Mouse (Mus musculus) neural tube, embryonic 13.5 days (tissue): ENCODE data around the gene Xylt1. TPM values are rescaled to one million over a fixed set of nuclear protein-coding genes. Genes with fewer than 3 reads are reported as not detected.

ENCODE experiments used
- ATAC-seq: fragments of 200-750 bp; cut with Nextera tagmentation; 2 replicates; pipeline ENCODE4 v1.8.0; 2017; ENCODE audit warnings: low read depth, mild to moderate bottlenecking, moderate TSS enrichment, moderate library complexity
- H3K27ac ChIP-seq: fragments of 300-500 bp; sonication (generic); replicated peaks from 2 replicates; pipeline ENCODE4 v1.5.1; 2015; ENCODE audit warnings: moderate library complexity, mild to moderate bottlenecking, inconsistent platforms
- H3K27me3 ChIP-seq: fragments of 300-500 bp; sonication (generic); 2 replicates; pipeline ENCODE4 v1.6.1; 2015; ENCODE audit warnings: mild to moderate bottlenecking, inconsistent platforms
- H3K36me3 ChIP-seq: fragments of 300-500 bp; sonication (generic); 2 replicates; pipeline ENCODE4 v1.6.1; 2015; ENCODE audit warnings: mild to moderate bottlenecking, inconsistent platforms
- H3K4me1 ChIP-seq: fragments of 300-500 bp; sonication (generic); replicated peaks from 2 replicates; pipeline ENCODE4 v1.6.1; 2015; ENCODE audit warnings: inconsistent platforms
- H3K4me2 ChIP-seq: fragments of 300-500 bp; sonication (generic); 2 replicates; pipeline ENCODE4 v1.6.1; 2015; ENCODE audit warnings: inconsistent platforms, mild to moderate bottlenecking, moderate library complexity
- H3K4me3 ChIP-seq: fragments of 300-500 bp; sonication (generic); 2 replicates; pipeline ENCODE4 v1.5.1; 2015; ENCODE audit warnings: mild to moderate bottlenecking, inconsistent platforms
- H3K9ac ChIP-seq: fragments of 300-500 bp; sonication (generic); 2 replicates; pipeline ENCODE4 v1.6.1; 2015; ENCODE audit warnings: moderate library complexity, mild to moderate bottlenecking, inconsistent platforms
- H3K9me3 ChIP-seq: fragments of 300-500 bp; sonication (generic); 2 replicates; pipeline ENCODE4 v1.6.1; 2016; ENCODE audit warnings: inconsistent platforms
- WGBS: fragments of 180-500 bp; shearing (Covaris S2); methylation state at CpG from one replicate; pipeline ENCODE4 v1.1.7; 2015; 5-methylcytosine and 5-hydroxymethylcytosine counted together
- polyA plus RNA-seq: library from polyadenylated mRNA; unstranded; fragments of >200 nt; fragmentation: Nextera tagmentation; extraction: Ambion mirVana; gene quantifications from 2 replicates; pipeline ENCODE4 v1.2.1, GENCODE M21; 2015

Gene Xylt1
- polyA plus RNA-seq, 1 experiment from 2014 or later: 1.9 TPM

DNA sequence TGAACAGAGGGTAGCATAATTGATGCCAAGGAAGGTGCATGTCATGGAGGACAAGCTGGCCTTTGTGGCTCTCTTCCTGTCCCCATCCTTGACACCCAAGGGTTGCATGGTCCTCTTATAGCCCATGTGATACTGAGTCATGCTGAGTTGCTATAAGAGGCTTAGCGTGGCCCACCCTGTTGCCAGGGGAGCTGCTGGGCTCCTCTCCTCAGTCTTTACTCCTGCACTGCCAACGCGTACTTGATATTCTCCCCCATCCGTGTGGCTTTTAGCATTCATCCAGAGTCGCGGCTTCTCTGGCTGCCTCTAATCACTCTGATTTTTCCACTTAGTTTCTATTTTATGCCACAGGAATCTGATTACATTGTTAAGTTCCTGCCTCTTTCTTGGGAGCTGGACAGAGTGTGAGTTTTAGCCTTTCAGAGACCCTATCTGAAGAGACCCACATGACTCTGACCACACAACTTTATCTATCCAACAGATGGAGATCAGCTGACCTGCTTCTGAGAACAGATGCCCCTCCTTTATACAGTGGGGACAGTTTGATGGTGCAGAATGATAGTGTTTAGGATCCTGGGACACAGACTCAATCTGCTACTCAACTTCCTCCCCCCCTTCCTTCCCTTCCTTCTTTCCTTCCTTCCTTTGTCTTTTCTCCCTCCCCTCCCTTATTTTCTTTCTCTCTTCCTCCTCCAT is 206.6 kb downstream of the Xylt1 start:
- H3K36me3 ChIP-seq: no peaks in the 10 kb centered on the region
- H3K9me3 ChIP-seq: no peaks in the 10 kb centered on the region
- H3K4me1 ChIP-seq: peaks cover 9% of the 10 kb centered on the region; the same call in 1 of the 2 replicates
- WGBS: 70% methylated on average over 6 of the region's 6 CpGs
- no peak overlapping the region for H3K4me3 ChIP-seq
- H3K27ac ChIP-seq: no peak overlapping the region
- H3K4me2 ChIP-seq: no peak overlapping the region
- ATAC-seq: no peak
- no peaks in the 10 kb centered on the region for H3K27me3 ChIP-seq
- H3K9ac ChIP-seq: no peak overlapping the region

- Histone ChIP-seq H3K9ac (no peak overlapping the region), H3K9me3 (no peaks in the 10 kb centered on the region), H3K36me3 (no peaks in the 10 kb centered on the region), H3K4me3 (no peak overlapping the region), H3K27me3 (no peaks in the 10 kb centered on the region), H3K27ac (no peak overlapping the region), H3K4me2 (no peak overlapping the region), H3K4me1 (peaks cover 9% of the 10 kb centered on the region; the same call in 1 of the 2 replicates)
- WGBS: 60% methylated on average over 1 of the region's 1 CpGs
- ATAC-seq: no peak
Measured at GRCm38 (mm10) chr7:117588426-117588825, 207.6 kb downstream of the Xylt1 start.

DNA sequence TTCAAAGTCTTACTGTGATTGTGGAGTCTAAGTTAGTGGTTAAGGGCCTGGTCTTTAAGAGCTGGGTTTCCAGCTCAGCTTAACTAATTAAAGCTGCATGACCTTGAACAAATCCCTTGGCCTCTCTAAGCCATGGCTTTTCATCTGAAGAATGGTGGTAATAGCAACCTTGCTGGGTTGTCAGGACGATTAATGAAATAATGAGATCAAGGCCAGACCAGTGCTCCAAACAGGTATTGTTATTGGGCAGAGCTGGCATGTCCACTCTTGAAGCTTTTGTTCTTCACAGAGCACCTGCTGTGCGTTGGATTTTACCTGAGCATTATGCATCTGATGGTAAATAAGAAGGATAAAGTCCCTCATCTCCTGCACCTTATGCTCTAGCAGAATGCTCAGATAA is 208.6 kb downstream of the Xylt1 start:
- H3K4me2 ChIP-seq: no peak overlapping the region
- H3K9me3 ChIP-seq: no peaks in the 10 kb centered on the region
- WGBS: 88% methylated on average over 2 of the region's 2 CpGs
- H3K4me3 ChIP-seq: no peak overlapping the region
- no peak overlapping the region for H3K27ac ChIP-seq
- ATAC-seq: no peak
- H3K4me1 ChIP-seq: peaks cover 9% of the 10 kb centered on the region; the same call in 1 of the 2 replicates
- no peak overlapping the region for H3K9ac ChIP-seq
- H3K36me3 ChIP-seq: no peaks in the 10 kb centered on the region
- H3K27me3 ChIP-seq: no peaks in the 10 kb centered on the region

DNA sequence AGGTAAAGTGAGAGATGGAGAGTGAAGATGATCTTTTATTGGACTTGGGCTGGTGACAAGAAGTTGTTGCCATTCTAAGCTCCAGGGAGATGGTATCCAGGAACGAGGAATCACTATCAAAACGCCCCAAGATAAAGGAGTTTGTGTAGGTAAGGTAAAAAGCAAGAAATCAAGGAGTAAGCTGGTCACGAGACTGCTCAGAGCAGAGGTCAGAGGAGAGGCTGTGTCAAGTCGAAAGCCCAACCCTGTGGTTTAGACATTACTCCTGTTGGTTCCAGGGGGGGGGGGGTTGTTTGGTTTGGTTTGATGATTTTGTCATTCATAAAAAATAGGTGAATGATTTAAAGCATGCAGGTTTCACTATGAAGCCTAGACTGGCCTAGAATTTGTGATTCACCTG is 209.0 kb downstream of the Xylt1 start:
- Histone ChIP-seq H3K27ac (no peak overlapping the region), H3K9me3 (no peaks in the 10 kb centered on the region), H3K9ac (no peak overlapping the region), H3K36me3 (no peaks in the 10 kb centered on the region), H3K4me2 (no peak overlapping the region), H3K4me3 (no peak overlapping the region), H3K4me1 (peaks cover 9% of the 10 kb centered on the region; the same call in 1 of the 2 replicates), H3K27me3 (no peaks in the 10 kb centered on the region)
- no peak for ATAC-seq
- 93% methylated on average over 4 of the region's 4 CpGs for WGBS

- ATAC-seq: no peak
Measured at GRCm38 (mm10) chr7:117594191-117594590, 213.4 kb downstream of the Xylt1 start.

DNA sequence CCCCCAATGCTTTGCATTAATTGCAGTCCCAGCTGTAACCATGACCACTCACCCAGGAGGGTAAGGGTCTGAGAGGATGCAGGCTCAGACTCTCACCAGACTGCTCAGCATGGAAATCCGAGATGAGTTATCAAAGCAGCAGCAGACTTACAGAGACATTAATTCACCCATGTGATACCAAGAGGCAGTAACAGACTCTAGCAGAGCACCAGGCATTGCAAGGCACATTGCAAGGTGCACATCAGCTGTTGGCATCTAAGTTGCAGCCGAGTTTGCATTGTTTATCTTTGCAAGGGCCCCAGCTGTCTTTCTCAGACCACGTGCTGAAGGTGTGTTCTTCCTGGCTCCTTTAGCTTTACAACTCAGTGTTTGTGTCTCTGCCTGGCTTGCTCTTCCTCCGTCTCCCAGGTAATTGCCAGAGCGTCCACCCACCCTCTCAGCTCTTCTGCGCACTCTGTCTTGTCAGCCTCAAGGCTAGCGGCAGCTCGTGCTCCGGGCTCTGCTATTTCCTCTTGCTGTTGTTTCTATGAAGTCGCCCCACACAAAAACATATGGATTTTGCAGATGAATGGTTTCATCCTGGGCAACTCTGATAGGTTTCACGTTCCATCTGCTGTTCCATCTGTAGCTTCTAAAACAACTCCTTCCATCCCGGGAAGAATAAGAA is 214.4 kb downstream of the Xylt1 start:
- Histone ChIP-seq H3K9me3 (no peaks in the 10 kb centered on the region), H3K27me3 (no peaks in the 10 kb centered on the region), H3K4me3 (no peak overlapping the region), H3K27ac (no peak overlapping the region), H3K36me3 (no peaks in the 10 kb centered on the region), H3K4me1 (peaks cover 4% of the 10 kb centered on the region; the same call in 1 of the 2 replicates), H3K9ac (no peak overlapping the region), H3K4me2 (no peak overlapping the region)
- WGBS: 81% methylated on average over 12 of the region's 12 CpGs
- ATAC-seq: no peak

More at GRCm38 (mm10) chr7:117594191-117594590, 213.4 kb downstream of the Xylt1 start:
- Histone ChIP-seq H3K4me1 (no peaks in the 10 kb centered on the region), H3K27me3 (no peaks in the 10 kb centered on the region), H3K4me2 (no peak overlapping the region), H3K27ac (no peak overlapping the region), H3K9me3 (no peaks in the 10 kb centered on the region), H3K4me3 (no peak overlapping the region), H3K9ac (no peak overlapping the region), H3K36me3 (no peaks in the 10 kb centered on the region)
- WGBS: 95% methylated on average over 2 of the region's 2 CpGs

DNA sequence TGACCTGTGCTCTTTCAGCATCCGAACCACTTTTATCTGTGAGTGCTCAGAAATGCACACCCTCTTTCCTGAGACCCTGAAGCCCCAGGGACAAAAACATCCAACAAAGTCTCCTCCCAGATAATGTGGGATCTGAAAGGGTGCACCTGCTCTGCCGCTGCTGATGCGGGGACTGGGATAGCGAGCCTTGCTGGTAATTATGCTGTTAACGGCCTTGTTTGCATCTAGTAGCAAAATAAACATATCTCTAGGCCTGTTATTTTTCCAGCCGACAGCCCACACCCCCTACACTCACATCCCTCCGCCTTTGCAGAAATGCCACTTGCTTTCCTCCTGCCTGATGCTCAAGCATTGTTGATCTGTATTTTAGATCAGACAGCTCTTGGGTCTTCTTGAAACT is 219.7 kb downstream of the Xylt1 start:
- ATAC-seq: no peak
- Histone ChIP-seq H3K9me3 (no peaks in the 10 kb centered on the region), H3K27ac (no peak overlapping the region), H3K36me3 (no peaks in the 10 kb centered on the region), H3K9ac (no peak overlapping the region), H3K27me3 (no peaks in the 10 kb centered on the region), H3K4me3 (no peak overlapping the region), H3K4me1 (peaks cover 12% of the 10 kb centered on the region), H3K4me2 (no peak overlapping the region)
- WGBS: 30% methylated on average over 7 of the region's 7 CpGs

DNA sequence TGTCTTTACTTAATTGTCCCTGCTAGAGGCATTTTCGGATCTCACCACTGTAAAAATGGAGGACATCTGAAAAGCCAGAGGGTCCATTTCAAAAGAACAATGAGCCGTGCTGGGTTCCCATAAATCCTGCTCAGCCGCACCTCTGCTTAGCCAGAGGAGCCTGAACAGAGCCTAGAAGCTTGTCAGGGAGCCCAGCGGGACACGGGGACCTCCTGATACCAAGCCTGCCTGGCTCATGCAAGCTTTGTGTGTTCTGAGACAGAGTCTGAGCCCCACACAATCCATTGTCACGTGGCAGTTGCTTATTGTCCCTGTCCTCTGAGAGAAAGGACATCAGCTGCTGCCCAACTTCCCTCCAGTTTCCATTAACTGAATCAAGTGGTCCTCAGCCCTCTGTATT is 229.7 kb downstream of the Xylt1 start:
- Histone ChIP-seq H3K4me2 (no peak overlapping the region), H3K27me3 (no peaks in the 10 kb centered on the region; the same call in 1 of the 2 replicates), H3K36me3 (no peaks in the 10 kb centered on the region), H3K9ac (no peak overlapping the region), H3K4me3 (no peak overlapping the region), H3K27ac (no peak overlapping the region), H3K9me3 (no peaks in the 10 kb centered on the region), H3K4me1 (peaks cover 14% of the 10 kb centered on the region)
- WGBS: 19% methylated on average over 6 of the region's 6 CpGs
- ATAC-seq: no peak

- Histone ChIP-seq H3K9ac (no peak overlapping the region), H3K4me2 (no peak overlapping the region), H3K36me3 (no peaks in the 10 kb centered on the region), H3K4me1 (peaks cover 16% of the 10 kb centered on the region), H3K9me3 (no peaks in the 10 kb centered on the region), H3K4me3 (no peak overlapping the region), H3K27ac (no peak overlapping the region), H3K27me3 (peaks cover 6% of the 10 kb centered on the region; the same call in 1 of the 2 replicates)
- 66% methylated on average over 11 of the region's 11 CpGs for WGBS
- no peak for ATAC-seq
Measured at GRCm38 (mm10) chr7:117612788-117613473, 232.2 kb downstream of the Xylt1 start.

DNA sequence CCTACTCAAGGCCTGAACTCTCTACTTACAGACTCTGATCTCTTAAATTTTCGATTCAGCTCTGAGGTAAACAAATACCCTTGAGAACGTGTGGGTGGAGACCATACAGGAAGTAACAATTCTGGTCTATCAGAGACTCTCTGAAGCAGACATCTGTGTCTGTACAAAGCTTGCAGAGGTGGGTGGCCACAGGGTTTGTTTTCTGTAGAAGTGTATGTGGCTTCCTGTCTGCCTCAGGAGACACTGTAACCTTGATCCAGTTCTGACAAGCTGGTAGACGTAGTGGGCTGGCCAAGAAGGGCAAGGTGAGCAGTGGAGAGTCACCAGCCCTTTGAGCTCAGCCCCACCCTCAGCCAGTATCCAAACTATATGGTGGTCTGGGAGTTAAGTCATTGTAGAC is 233.0 kb downstream of the Xylt1 start:
- Histone ChIP-seq H3K4me2 (no peak overlapping the region), H3K27ac (no peak overlapping the region), H3K27me3 (peaks cover 6% of the 10 kb centered on the region; the same call in 1 of the 2 replicates), H3K9me3 (no peaks in the 10 kb centered on the region), H3K9ac (no peak overlapping the region), H3K4me3 (no peak overlapping the region), H3K4me1 (peaks cover 24% of the 10 kb centered on the region), H3K36me3 (no peaks in the 10 kb centered on the region)
- 76% methylated on average over 3 of the region's 3 CpGs for WGBS
- no peak for ATAC-seq

GRCm38 (mm10) chr7:117614346-117614745 is 233.6 kb downstream of the Xylt1 start:
- H3K27me3 ChIP-seq: peaks cover 6% of the 10 kb centered on the region; the same call in 1 of the 2 replicates
- 76% methylated on average over 2 of the region's 2 CpGs for WGBS
- no peak overlapping the region for H3K4me3 ChIP-seq
- H3K4me2 ChIP-seq: no peak overlapping the region
- no peak overlapping the region for H3K9ac ChIP-seq
- H3K9me3 ChIP-seq: no peaks in the 10 kb centered on the region
- H3K27ac ChIP-seq: no peak overlapping the region
- no peaks in the 10 kb centered on the region for H3K36me3 ChIP-seq
- H3K4me1 ChIP-seq: peaks cover 30% of the 10 kb centered on the region
- no peak for ATAC-seq

GRCm38 (mm10) chr7:117614851-117615250 is 234.1 kb downstream of the Xylt1 start:
- ATAC-seq: no peak
- Histone ChIP-seq H3K4me3 (no peak overlapping the region), H3K27ac (no peak overlapping the region), H3K9ac (no peak overlapping the region), H3K9me3 (no peaks in the 10 kb centered on the region), H3K27me3 (peaks cover 6% of the 10 kb centered on the region), H3K4me1 (peaks cover 35% of the 10 kb centered on the region), H3K36me3 (no peaks in the 10 kb centered on the region), H3K4me2 (no peak overlapping the region)
- WGBS: 74% methylated on average over 5 of the region's 5 CpGs
